Mouse (Mus musculus) hindbrain, postnatal 0 days (tissue): ENCODE measurements at regions not wholly inside any gene's neighbourhood (a gene's known extent, or its start where the extent isn't known, plus 50 kb on each side); places are given as distances from the start of the nearest gene placed in this dataset.

Experiments
- ATAC-seq: fragments of 200-750 bp; cut with Nextera tagmentation; 2 replicates; pipeline ENCODE4 v1.8.0; 2017; ENCODE audit warnings: mild to moderate bottlenecking, moderate TSS enrichment, moderate library complexity
- DNase-seq: peaks from one replicate; pipeline ENCODE4 v3.0.0-alpha.2; 2015; ENCODE audit warnings: low spot score
- H3K27ac ChIP-seq: fragments of 300-500 bp; sonication (generic); 2 replicates; pipeline ENCODE4 v1.5.1; 2014; ENCODE audit warnings: mild to moderate bottlenecking
- H3K27me3 ChIP-seq: fragments of 300-500 bp; sonication (generic); 2 replicates; pipeline ENCODE4 v1.6.1; 2014; ENCODE audit warnings: low read length, mixed read lengths; ENCODE audit not compliant: insufficient read depth
- H3K36me3 ChIP-seq: fragments of 300-500 bp; sonication (generic); 2 replicates; pipeline ENCODE4 v1.6.1; 2014; ENCODE audit warnings: low read length, mixed read lengths; ENCODE audit not compliant: insufficient read depth
- H3K4me1 ChIP-seq: fragments of 300-500 bp; sonication (generic); 2 replicates; pipeline ENCODE4 v1.6.1; 2014; ENCODE audit warnings: antibody characterized with exemption, low read length, mixed read lengths; ENCODE audit not compliant: insufficient read depth
- H3K4me2 ChIP-seq: fragments of 300-500 bp; sonication (generic); 2 replicates; pipeline ENCODE4 v1.6.1; 2014; ENCODE audit warnings: low read depth, mild to moderate bottlenecking, low read length, moderate library complexity, mixed read lengths
- H3K4me3 ChIP-seq: fragments of 300-500 bp; sonication (generic); 2 replicates; pipeline ENCODE4 v1.5.1; 2014; ENCODE audit warnings: low read length
- H3K9ac ChIP-seq: fragments of 300-500 bp; sonication (generic); replicated peaks from 2 replicates; pipeline ENCODE4 v1.6.1; 2014; ENCODE audit warnings: mild to moderate bottlenecking, low read length, moderate library complexity, mixed read lengths
- H3K9me3 ChIP-seq: fragments of 300-500 bp; sonication (generic); 2 replicates; pipeline ENCODE4 v1.6.1; 2016; ENCODE audit warnings: low read length, mixed read lengths
- CTCF ChIP-seq: IDR thresholded peaks from 2 replicates; pipeline ENCODE4 v1.5.1; 2016; ENCODE audit warnings: antibody characterized with exemption, control low read depth, low read depth
- WGBS: fragments of 180-500 bp; shearing (Covaris S2); extraction: QIAGEN DNeasy Blood & Tissue Kit; methylation state at CpG from one replicate; pipeline ENCODE4 v1.1.7; 2014; 5-methylcytosine and 5-hydroxymethylcytosine counted together

DNA sequence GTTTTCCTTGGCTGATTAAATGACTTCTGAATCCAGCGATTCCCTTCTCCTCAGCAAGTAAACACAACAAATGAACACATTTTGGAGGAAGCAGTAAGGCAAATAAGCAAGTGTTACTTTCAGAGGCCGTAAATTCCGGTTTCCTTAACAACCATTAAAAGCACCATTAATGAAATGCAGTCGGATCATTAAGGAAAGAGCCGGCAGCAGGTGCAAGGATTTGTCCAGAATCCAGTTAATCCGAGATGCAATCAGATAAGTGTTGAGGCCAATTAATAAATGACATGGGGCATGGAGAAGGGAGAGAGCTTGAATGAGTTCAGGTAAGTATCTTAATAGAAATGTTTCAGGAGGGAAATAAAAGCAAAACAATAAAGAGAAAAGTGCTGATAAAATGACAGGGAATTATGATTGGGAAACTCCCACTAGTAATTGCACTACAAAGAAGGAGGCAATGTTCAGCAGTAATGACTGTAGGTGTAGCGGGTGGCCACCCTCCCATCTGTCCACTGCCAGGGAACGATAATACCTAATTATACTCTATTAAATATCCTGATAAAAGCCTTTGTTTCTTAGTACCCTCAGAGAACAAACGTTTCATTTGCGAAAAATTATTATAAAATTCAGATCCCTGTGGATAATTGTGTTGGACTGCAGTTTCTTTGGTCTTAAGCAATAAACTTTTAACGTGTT, 194.9 kb downstream of the Kcnj2 start:
- Histone ChIP-seq H3K27me3 (no peaks in the 10 kb centered on the region), H3K4me3 (no peak overlapping the region), H3K9me3 (no peaks in the 10 kb centered on the region), H3K4me2 (no peak overlapping the region), H3K4me1 (no peaks in the 10 kb centered on the region), H3K9ac (no peak overlapping the region), H3K27ac (no peak overlapping the region), H3K36me3 (no peaks in the 10 kb centered on the region)
- DNase-seq (peak; percentile 18), ATAC-seq (no peak)
- no peak for TF ChIP-seq CTCF
- 51% methylated on average over 11 of the region's 11 CpGs for WGBS

DNA sequence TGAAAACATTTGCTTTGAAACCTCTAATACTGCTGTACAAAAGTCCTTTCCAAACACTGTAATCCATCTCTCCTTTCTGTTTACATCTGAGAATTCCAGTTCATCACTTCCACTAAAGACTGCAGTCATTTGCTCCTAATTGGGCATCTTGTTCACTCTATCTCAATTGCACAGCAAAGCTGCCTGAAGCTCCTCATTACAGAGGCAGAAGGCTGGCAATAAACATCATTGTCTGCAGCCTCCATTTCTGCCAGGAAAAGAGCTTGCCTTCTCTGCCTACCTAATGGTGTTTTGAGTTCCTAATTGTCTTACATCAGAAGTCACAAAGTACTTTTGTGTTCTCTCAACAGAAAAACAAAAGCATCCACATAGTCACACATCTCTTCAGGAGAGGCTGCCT, 207.7 kb downstream of the Kcnj2 start:
- no peaks in the 10 kb centered on the region for H3K36me3 ChIP-seq
- ATAC-seq (no peak), DNase-seq (peak; percentile 28)
- H3K27me3 ChIP-seq = no peaks in the 10 kb centered on the region
- TF ChIP-seq CTCF = no peak
- H3K4me2 ChIP-seq = no peak overlapping the region
- no peak overlapping the region for H3K27ac ChIP-seq
- no peak overlapping the region for H3K9ac ChIP-seq
- no peak overlapping the region for H3K4me3 ChIP-seq
- H3K4me1 ChIP-seq = no peaks in the 10 kb centered on the region
- no peaks in the 10 kb centered on the region for H3K9me3 ChIP-seq

- Histone ChIP-seq H3K36me3 (no peaks in the 10 kb centered on the region), H3K4me2 (no peak overlapping the region), H3K9me3 (no peaks in the 10 kb centered on the region), H3K27ac (no peak overlapping the region), H3K4me1 (no peaks in the 10 kb centered on the region), H3K27me3 (no peaks in the 10 kb centered on the region), H3K4me3 (no peak overlapping the region), H3K9ac (no peak overlapping the region)
- TF ChIP-seq CTCF = no peak
- DNase-seq (no peak), ATAC-seq (no peak)
- whole genome bisulfite sequencing = 43% methylated on average over 2 of the region's 2 CpGs
Observed at GRCm38 (mm10) chr11:111280769-111281168, 214.8 kb downstream of the Kcnj2 start.

DNA sequence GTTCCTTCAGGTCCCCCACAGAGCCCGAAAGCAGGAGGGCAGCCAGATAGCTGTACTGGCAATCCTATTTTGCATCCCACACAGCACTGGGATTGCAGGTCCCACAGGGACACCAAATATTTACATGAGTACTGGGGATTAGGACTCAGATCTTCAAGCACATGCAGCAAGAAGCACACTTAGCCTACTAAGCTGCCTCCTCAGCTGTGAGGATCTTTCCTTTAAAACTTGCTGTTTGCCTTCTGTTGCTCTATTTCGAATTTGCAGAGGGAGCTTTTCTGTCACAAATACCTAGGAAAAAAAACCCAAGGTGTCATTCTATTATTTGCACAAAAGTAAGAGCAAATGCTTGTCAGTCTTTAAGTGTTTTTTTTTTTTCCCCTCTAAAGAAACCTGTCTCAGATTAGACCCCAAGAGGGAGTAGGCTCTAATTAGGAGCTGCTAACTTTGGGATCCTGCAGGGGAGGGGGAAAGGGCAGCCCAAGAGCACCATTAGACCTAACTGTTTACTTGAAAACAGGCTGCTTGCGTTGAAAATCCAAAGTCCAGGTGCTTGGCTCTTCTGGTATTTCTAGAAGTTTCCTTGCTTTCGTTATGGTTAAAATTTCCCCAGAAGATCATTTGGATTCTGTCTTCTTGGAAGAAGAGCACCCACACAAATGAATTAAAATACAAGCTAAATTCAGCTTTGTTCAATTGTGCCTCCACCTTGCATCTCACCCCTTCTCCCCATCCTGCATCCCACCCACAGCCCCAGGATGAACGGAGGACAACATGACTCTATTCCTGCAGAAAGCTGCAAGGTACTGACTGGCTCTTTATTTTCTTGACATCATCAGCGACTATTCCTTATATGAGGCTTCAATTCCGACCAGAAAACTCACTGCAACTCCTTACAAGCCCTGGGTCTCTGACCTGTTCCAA, 215.5 kb downstream of the Kcnj2 start:
- Histone ChIP-seq H3K27ac (no peak overlapping the region), H3K27me3 (no peaks in the 10 kb centered on the region), H3K9me3 (no peaks in the 10 kb centered on the region), H3K4me3 (no peak overlapping the region), H3K4me1 (no peaks in the 10 kb centered on the region), H3K36me3 (no peaks in the 10 kb centered on the region), H3K9ac (no peak overlapping the region), H3K4me2 (no peak overlapping the region)
- TF ChIP-seq CTCF = no peak
- no peak for ATAC-seq
- DNase-seq = no peak
- 67% methylated on average over 7 of the region's 7 CpGs for WGBS

DNA sequence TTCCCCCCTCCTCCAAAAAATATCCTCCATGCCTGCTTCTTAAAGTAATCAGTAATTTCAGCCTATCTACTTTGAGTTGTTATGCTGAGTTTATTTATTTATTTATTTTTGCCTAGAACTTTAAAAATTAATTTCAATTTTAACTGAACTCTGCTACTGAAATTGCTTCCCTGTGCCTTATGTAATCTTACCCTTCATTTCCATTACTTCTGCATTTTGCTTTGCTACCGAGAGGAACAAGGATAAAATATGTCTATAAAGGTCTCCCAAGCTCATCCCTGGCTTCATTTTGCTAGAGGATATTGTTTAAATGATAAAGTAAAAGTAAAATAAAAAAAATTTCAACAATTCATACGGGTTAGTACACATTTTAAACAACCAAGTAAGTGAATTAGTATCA, 216.3 kb downstream of the Kcnj2 start:
- TF ChIP-seq CTCF = no peak
- Histone ChIP-seq H3K4me1 (no peaks in the 10 kb centered on the region), H3K4me3 (no peak overlapping the region), H3K9ac (no peak overlapping the region), H3K27me3 (no peaks in the 10 kb centered on the region), H3K27ac (no peak overlapping the region), H3K4me2 (no peak overlapping the region), H3K9me3 (no peaks in the 10 kb centered on the region), H3K36me3 (no peaks in the 10 kb centered on the region)
- WGBS = 75% methylated on average over 2 of the region's 2 CpGs
- no peak for DNase-seq
- ATAC-seq = no peak

DNA sequence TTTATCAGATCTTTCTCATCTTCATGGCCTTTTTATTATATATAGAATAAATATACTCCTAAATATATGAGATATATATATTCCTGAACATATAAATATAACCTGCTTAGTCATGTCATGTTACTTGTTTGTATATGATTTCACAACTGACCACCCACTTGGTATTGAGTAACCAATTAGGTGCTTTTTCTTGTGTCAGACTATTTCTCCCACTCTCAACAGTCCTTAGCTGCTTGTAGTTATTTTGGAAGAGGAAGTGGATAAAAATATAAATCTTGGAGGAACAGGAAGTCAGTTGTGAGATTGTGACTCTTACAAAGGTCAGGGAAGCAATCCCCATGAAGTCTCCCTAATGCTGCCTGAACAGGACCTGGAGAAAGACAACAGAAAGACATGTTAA, 224.6 kb downstream of the Kcnj2 start:
- Histone ChIP-seq H3K9ac (no peak overlapping the region), H3K4me2 (no peak overlapping the region), H3K27me3 (no peaks in the 10 kb centered on the region), H3K4me3 (no peak overlapping the region), H3K27ac (no peak overlapping the region), H3K9me3 (no peaks in the 10 kb centered on the region), H3K36me3 (no peaks in the 10 kb centered on the region), H3K4me1 (no peaks in the 10 kb centered on the region)
- DNase-seq = no peak
- TF ChIP-seq CTCF = no peak
- no peak for ATAC-seq

DNA sequence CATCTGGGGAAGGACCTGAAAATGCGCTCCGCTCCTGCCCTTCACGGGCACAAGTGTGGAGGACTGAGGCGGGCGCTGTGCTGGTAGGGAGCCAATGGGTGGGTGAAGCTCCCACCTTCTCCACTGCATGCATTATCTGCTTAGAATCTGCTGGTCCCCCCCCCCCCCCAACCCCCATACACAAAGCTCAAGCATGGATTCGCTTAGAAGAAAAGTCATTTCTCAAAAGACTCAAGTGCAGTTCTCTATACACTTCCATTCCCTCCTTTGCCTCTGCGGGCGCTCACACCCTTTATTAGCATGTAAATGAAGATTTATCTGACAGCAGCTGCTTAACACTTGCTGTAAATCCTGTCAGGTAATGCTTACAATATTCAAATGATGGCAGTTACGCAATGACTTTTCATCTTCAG, 230.4 kb downstream of the Kcnj2 start:
- no peak for ATAC-seq
- peaks cover 4% of the 10 kb centered on the region; the same call in 1 of the 2 replicates for H3K4me1 ChIP-seq

More for the DNA sequence above, 230.4 kb downstream of the Kcnj2 start:
- H3K36me3 ChIP-seq = no peaks in the 10 kb centered on the region
- peak; percentile 21; the same call in 1 of the 2 replicates for TF ChIP-seq CTCF
- WGBS = 20% methylated on average over 9 of the region's 9 CpGs
- no peaks in the 10 kb centered on the region for H3K27me3 ChIP-seq
- DNase-seq = peak; percentile 52
- no peak overlapping the region for H3K27ac ChIP-seq
- peak overlapping the region; percentile 47 for H3K4me2 ChIP-seq
- no peak overlapping the region for H3K9ac ChIP-seq
- peak overlapping the region; percentile 8; the same call in 1 of the 2 replicates for H3K4me3 ChIP-seq
- H3K9me3 ChIP-seq = no peaks in the 10 kb centered on the region
